Mouse (Mus musculus) megakaryocyte, embryonic 14.5 days (primary cell): ENCODE data around the gene Ptges3.

Experiments
- FLI1 ChIP-seq: IDR thresholded peaks from 2 replicates; pipeline ENCODE4 v1.6.1; 2012; ENCODE audit warnings: low read length, inconsistent platforms, mixed read lengths
- GATA1 ChIP-seq: IDR thresholded peaks from 3 replicates; pipeline ENCODE4 v1.6.1; 2012; ENCODE audit warnings: mixed read lengths, low read length, inconsistent platforms, borderline replicate concordance

DNA sequence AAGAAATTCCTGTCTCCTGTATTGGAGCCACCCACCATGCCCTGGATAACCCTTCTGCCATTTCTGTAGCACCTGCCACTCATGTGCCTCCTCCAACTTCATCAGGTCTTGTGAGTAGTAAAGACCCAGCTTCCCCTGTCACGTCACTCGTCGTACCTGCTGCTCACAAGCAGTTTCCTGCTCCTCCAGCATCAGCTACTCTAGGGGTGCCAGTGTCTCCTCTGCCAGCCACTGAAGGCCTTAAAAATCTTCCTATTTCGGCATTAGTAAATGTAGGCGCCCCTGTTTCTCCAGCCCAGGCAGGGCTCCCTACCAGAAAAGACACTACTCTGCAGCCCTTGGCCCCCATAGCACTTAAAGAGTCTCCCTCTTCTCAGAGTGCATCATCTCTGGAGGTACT, 18.5 kb upstream of the Ptges3 start:
- TF ChIP-seq GATA1 (no peak), FLI1 (no peak)
